Mouse (Mus musculus) c-Kit-positive CD71-negative TER-119-negative erythroid progenitor cells, embryonic 14.5 days (primary cell): ENCODE measurements around the gene Stx1a.

Experiments used
- DNase-seq: peaks from one replicate; pipeline ENCODE4 v3.0.0-alpha.2; 2013; ENCODE audit warnings: low read depth

Gene Stx1a

DNA sequence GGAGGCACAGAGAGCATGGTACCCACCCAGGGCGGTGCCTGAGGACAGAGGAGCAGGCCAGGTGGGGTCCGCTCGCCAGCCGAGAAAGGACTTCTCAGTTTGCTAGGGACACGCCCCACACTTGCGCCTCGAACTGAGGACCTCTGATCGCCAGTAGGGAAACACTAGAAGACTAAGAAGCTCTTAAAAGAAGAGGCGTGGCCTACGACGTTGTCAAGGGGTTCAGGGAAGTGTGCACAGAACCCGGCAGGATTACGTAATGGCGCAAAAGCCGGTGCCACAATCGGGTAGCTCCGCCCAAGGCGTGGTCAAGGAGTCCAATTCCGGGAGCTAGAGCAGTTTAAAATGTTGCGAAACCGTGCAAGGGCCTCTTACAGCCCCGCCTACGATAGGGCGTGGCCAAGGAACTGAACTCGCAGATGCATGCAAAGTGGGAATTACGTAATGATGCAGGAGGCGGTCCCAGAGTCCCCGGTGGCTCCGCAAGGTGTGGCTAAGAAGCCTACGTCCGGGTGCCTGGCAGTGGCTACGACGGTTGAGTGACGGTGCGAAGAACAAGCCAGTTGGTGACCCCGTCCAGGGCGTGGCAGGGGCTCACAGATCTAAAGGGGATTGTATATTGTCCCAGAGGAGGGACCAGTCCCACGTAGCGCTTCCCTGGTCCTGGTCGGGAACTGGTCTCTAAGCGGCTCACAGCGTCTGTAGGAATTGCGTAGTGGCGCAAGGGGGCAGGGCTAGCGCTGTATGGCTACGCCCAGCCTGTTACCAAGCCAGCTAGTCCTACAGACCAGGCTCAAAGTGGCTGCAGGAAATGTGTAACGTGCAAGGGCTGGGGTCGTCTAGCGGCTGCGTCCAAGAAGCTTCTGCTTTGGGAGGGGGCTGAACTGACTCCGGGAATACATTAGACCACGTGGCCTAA is 14.4 kb upstream of the Stx1a start, which contains the start of gene Abhd11:
Gene Abhd11 (plus strand): TSS at position 482 of the 919 bp plus-strand sequence.
- peak; percentile 100 for DNase-seq

DNA sequence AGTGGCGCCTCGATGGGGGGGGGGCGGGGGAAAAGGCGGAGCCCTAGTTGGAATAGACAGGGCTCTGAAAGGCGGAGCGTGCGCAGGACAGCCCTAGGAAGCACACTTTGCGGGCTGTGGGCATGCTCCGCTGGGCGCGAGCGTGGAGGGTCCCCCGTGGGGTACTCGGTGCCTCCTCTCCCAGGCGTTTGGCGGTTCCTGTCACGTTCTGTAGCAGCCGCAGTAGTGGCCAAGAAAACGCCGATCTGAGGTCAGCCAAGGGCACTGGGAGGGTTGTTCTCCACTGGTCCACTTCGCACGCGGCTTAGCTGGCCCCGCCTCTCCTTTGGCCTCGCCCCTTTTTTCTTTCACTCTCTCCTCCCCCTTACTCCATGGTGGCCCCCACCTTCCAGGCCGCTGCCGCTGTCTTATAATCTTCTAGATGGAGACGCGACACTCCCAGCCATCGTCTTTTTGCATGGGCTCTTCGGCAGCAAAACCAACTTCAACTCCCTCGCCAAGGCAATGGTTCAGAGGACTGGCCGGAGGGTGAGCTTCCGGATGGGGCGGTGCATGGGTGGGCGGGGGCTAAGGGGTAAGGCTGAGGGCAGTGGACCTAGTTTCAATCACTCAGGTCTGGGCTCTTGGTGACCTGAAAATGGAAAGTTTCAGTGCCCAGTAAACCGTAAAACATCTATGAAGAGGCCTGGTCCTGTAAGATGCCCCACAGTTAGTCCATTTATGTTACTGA is 13.5 kb upstream of the Stx1a start:
- peak; percentile 76 for DNase-seq

DNA sequence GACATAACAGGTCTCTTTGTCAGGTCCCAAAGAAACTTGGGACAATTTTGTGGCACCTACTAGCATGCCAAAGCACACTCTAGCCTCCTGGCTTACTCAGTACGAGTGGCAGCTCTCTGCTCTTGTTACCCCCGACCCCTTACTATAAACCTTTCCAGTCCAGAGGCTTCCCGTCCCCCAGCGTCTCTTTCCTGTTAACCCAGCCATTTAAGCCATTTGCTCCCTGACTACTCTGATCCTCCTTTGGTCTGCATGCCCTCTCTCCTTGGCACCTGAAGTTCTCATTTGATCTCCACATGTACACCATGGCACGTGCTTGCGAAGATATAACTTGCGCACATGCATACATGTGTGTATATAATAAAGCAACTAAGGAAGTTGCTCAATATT is 13.0 kb upstream of the Stx1a start:
- DNase-seq = no peak

GRCm38 (mm10) chr5:135010841-135011743 is 12.2 kb upstream of the Stx1a start:
- no peak for DNase-seq

DNA sequence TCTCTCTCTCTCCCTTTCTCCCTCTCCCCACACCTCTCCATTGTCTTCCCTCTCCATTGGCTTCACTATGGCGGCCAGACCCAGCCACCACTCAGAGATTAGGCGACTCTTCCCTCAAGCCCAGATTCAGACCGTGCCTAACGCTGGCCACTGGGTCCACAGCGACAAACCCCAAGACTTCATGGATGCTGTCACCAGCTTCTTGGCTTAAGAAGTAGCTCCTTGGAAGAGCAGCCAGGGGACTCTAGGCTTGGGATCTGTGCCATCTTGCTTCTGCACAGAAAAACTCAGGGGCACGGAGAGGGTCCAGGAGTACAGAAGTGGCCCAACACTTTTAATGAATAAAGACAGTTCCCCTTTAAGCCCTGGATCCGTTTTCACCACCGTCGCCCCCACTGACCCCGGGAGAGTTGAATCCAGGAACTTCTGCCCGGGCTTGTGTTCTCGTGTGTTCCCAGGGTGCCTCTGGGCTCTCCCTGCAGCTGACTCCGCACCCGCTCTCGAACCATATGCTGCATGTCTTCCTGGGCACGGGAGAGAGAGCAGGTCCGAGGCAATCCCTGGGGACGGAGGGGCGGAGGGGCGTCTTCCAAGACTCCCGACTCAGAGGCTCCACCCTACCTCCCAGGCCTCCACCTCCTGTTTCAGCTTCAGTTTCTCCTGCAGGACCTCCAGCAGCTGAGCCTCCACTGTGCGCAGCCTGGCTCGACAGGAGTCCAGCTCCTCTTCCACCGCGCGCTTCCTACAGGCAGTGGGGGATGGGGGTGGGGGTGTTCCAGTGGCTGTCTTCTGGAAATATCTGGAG is 11.3 kb upstream of the Stx1a start:
- no peak for DNase-seq

DNA sequence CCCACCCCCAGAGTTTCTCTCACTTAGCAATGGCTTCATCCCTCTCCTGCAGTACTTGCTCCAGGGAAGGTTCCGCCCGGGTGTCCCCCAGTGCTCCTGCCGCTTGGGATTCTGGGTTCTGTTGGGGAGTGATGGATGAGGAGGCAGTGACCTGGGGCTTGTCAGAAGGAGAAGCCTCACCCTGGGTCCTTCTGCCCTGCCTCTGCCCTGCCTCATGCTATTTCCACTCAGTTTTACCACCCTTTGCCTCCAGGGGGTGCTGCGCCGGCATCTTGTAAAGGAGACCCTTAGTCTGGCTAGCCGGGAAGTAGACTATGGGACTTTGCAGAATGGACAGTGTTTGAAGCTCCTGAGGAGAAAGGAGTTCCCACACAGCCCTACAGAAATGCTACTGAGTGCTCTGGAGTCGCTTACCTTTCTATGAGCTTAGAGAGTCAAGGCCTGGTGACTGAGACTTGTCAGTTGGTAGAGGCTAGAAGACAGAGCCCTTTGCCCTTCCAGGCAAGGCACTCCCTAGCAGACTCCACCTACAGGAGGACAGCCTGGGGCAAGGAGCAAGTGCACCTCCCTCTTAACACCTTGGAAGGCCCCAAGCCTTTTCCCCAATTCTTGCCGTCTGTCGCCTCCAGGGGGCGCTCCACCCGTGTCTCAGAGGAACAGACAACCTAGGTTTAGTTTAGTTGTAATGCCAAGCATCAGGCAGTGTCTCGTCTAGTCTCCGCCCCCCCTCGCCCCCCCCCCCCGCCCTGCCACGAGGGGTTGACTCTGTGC is 10.4 kb upstream of the Stx1a start:
- DNase-seq = peak; percentile 71

GRCm38 (mm10) chr5:135015497-135015896 is 7.8 kb upstream of the Stx1a start:
- peak; percentile 83 for DNase-seq

DNA sequence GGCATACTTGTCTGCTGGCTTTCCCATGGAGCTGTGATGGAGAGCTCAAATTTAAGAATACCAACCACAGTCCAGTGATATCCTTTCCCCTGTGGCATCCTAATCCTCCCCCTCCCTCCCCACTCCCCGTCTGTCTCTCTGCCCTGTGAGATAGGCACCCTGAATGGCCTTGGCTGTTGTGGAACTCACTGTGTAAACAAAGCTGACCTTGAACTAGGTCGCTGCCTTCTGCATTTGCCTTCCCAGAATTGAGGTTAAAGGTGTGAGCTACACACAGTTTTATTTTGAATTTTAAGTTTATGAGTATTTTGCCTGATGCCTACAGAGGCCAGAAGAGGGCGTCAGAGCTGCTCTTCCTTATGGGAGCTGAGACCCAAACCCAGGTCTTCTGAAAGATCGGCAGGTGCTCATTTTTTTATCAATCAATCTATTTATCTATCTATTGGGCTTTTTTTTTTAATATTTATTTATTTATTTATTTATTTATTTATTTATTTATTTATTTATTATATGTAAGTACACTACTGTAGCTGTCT is 7.0 kb upstream of the Stx1a start:
- DNase-seq = no peak

GRCm38 (mm10) chr5:135021814-135022213 is 1.5 kb upstream of the Stx1a start:
- no peak for DNase-seq

- DNase-seq = no peak
Measured at GRCm38 (mm10) chr5:135024665-135025224, 1.5 kb downstream of the Stx1a start.

GRCm38 (mm10) chr5:135025899-135026298 is 2.6 kb downstream of the Stx1a start:
- DNase-seq = no peak

GRCm38 (mm10) chr5:135029007-135029854 is 5.9 kb downstream of the Stx1a start:
- no peak for DNase-seq

DNA sequence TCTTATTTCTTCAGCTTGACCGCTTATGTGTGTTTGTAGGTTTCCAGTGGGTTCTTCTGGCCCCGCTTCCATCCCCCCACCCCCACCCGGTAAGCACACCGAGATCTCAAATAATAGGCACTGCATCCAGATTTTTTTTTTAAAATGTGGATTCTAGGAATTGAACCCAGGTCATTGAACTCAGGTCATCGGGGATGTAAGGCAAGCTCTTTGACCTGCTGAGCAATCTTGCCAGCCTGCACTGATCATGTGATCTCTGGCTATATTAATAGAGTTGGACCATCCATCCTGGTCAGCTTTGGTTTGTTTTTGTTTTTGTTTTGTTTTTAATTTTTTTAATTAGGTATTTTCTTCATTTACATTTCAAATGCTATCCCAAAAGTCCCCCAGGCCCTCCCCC is 9.3 kb downstream of the Stx1a start:
- DNase-seq = no peak

- DNase-seq = no peak
Measured at GRCm38 (mm10) chr5:135034593-135034992, 11.3 kb downstream of the Stx1a start.

- DNase-seq = no peak
Measured at GRCm38 (mm10) chr5:135035608-135036359, 12.5 kb downstream of the Stx1a start.

DNA sequence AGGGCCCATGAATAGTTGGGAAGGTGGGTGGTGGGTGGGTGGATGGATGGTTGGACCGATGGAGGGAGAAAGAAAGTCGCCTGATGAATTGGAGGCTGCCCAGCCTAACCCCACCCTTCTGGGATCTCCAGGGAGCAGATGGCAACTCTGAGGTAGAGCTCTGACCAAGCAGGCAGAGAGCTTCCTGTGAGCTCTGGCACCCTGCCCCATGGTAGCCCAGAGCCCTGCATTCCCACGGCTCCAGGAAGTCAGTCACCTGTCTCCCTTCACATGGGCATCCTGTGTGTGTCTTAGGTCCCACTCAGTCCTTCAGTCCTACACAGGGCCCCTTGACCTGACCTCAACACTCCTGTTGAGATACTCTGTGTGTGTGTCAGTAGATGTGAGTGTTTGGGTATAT is 14.7 kb downstream of the Stx1a start:
- no peak for DNase-seq

- DNase-seq = no peak
Measured at GRCm38 (mm10) chr5:135039541-135039940, 16.3 kb downstream of the Stx1a start.

DNA sequence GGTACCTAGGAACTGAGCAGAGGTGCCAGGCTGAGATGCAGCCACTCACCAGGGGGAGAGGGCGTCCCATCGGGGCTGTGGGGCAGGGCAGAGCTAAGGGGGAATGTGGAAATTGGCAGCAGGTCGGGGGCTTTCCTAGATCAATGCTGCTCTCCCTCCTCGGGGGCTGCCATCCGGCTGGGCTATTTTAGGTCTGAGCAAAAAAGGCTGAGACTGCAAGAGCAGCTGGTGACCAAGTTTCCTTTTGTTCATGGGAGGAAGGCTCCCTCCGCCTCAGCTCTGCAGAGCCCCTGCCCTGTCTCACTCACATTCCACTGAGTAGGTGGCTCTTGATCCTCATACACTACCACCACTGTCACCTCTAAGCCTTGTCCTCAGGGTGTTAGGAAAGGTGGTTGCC is 16.8 kb downstream of the Stx1a start:
- DNase-seq = no peak
